Mouse (Mus musculus) limb, embryonic 14.5 days (tissue): Measurements from ENCODE around the gene Ccser1. TPM values are rescaled to one million over a fixed set of nuclear protein-coding genes. Genes with fewer than 3 reads are reported as not detected.

Source experiments
- ATAC-seq: fragments of 200-750 bp; cut with Nextera tagmentation; 2 replicates; pipeline ENCODE4 v1.8.0; 2017; ENCODE audit warnings: low read depth, moderate number of reproducible peaks, moderate TSS enrichment; ENCODE audit not compliant: low FRiP score
- DNase-seq: peaks from one replicate; pipeline ENCODE4 v3.0.0-alpha.2; 2015; ENCODE audit warnings: low spot score
- H3K27ac ChIP-seq: fragments of 300-500 bp; sonication (generic); replicated peaks from 2 replicates; pipeline ENCODE4 v1.5.1; 2014; ENCODE audit warnings: low read depth, mild to moderate bottlenecking, low read length, moderate library complexity, mixed read lengths
- H3K27me3 ChIP-seq: fragments of 300-500 bp; sonication (generic); 2 replicates; pipeline ENCODE4 v1.6.1; 2014; ENCODE audit warnings: low read length, mixed read lengths; ENCODE audit not compliant: control insufficient read depth, insufficient read depth
- H3K36me3 ChIP-seq: fragments of 300-500 bp; sonication (generic); 2 replicates; pipeline ENCODE4 v1.6.1; 2014; ENCODE audit warnings: mild to moderate bottlenecking, low read length, moderate library complexity, mixed read lengths; ENCODE audit not compliant: control insufficient read depth, insufficient read depth
- H3K4me1 ChIP-seq: fragments of 300-500 bp; sonication (generic); 2 replicates; pipeline ENCODE4 v1.6.1; 2014; ENCODE audit warnings: antibody characterized with exemption, low read length, mixed read lengths; ENCODE audit not compliant: control insufficient read depth, insufficient read depth
- H3K4me2 ChIP-seq: fragments of 300-500 bp; sonication (generic); replicated peaks from 2 replicates; pipeline ENCODE4 v1.6.1; 2014; ENCODE audit warnings: low read depth, mild to moderate bottlenecking, low read length, moderate library complexity; ENCODE audit not compliant: severe bottlenecking
- H3K4me3 ChIP-seq: fragments of 300-500 bp; sonication (generic); replicated peaks from 2 replicates; pipeline ENCODE4 v1.5.1; 2014; ENCODE audit warnings: low read length
- H3K9ac ChIP-seq: fragments of 300-500 bp; sonication (generic); 2 replicates; pipeline ENCODE4 v1.6.1; 2014; ENCODE audit warnings: mild to moderate bottlenecking, low read depth, low read length, moderate library complexity; ENCODE audit not compliant: severe bottlenecking
- H3K9me3 ChIP-seq: fragments of 300-500 bp; sonication (generic); 2 replicates; pipeline ENCODE4 v1.6.1; 2016; ENCODE audit warnings: low read length; ENCODE audit not compliant: control insufficient read depth
- POLR2A ChIP-seq: fragments of 200-500 bp; IDR thresholded peaks from 2 replicates; pipeline ENCODE4 v1.8.0; 2012; ENCODE audit warnings: inconsistent platforms, mild to moderate bottlenecking, moderate library complexity, borderline replicate concordance; ENCODE audit not compliant: insufficient read depth, insufficient read length; ENCODE audit errors: extremely low read depth
- WGBS: fragments of 180-500 bp; shearing (Covaris S2); extraction: QIAGEN DNeasy Blood & Tissue Kit; methylation state at CpG from one replicate; pipeline ENCODE4 v1.1.7; 2014; 5-methylcytosine and 5-hydroxymethylcytosine counted together
- polyA plus RNA-seq, 2 experiments: library from polyadenylated mRNA; depleted of rRNA in 1 of 2; stranded (reverse) in 1 of 2; unstranded in 1 of 2; fragments of >200 nt; fragmentation: Nextera tagmentation in 1 of 2; extraction: Ambion mirVana in 1 of 2; gene quantifications; 2 replicates each; pipeline versions ENCODE4 v1.2.1 to v1.2.3; 2012 to 2014

Gene Ccser1
- polyA plus RNA-seq, 2 experiments: 5.9 to 6.6 TPM

GRCm38 (mm10) chr6:61315884-61316601, 135.9 kb downstream of the Ccser1 start:
- Histone ChIP-seq H3K36me3 (no peaks in the 10 kb centered on the region; the same call in 1 of the 2 replicates), H3K9me3 (no peaks in the 10 kb centered on the region), H3K4me2 (no peak overlapping the region), H3K4me3 (no peak overlapping the region), H3K9ac (no peak overlapping the region), H3K27ac (no peak overlapping the region), H3K4me1 (no peaks in the 10 kb centered on the region), H3K27me3 (no peaks in the 10 kb centered on the region)
- no peak for TF ChIP-seq POLR2A
- 23% methylated on average over 6 of the region's 6 CpGs for WGBS
- no peak for ATAC-seq
- DNase-seq: peak; percentile 70

- H3K9ac ChIP-seq: no peak overlapping the region
- H3K27me3 ChIP-seq: no peaks in the 10 kb centered on the region
- no peak for TF ChIP-seq POLR2A
- no peaks in the 10 kb centered on the region for H3K9me3 ChIP-seq
- no peak overlapping the region for H3K4me2 ChIP-seq
- no peak overlapping the region for H3K27ac ChIP-seq
- no peak for DNase-seq
- no peak for ATAC-seq
- no peaks in the 10 kb centered on the region for H3K36me3 ChIP-seq
- 44% methylated on average over 4 of the region's 4 CpGs for WGBS
- no peak overlapping the region for H3K4me3 ChIP-seq
- H3K4me1 ChIP-seq: no peaks in the 10 kb centered on the region
Measured at GRCm38 (mm10) chr6:61320842-61321241, 140.7 kb downstream of the Ccser1 start.

GRCm38 (mm10) chr6:61322328-61322727, 142.2 kb downstream of the Ccser1 start:
- no peak overlapping the region for H3K4me2 ChIP-seq
- H3K27ac ChIP-seq: no peak overlapping the region
- H3K4me1 ChIP-seq: no peaks in the 10 kb centered on the region
- ATAC-seq (no peak), DNase-seq (no peak)
- no peaks in the 10 kb centered on the region for H3K9me3 ChIP-seq
- TF ChIP-seq POLR2A: no peak
- no peaks in the 10 kb centered on the region for H3K36me3 ChIP-seq
- no peak overlapping the region for H3K4me3 ChIP-seq
- no peaks in the 10 kb centered on the region for H3K27me3 ChIP-seq
- 76% methylated on average over 6 of the region's 6 CpGs for WGBS
- no peak overlapping the region for H3K9ac ChIP-seq

GRCm38 (mm10) chr6:61326131-61326530, 146.0 kb downstream of the Ccser1 start:
- Histone ChIP-seq H3K27me3 (no peaks in the 10 kb centered on the region), H3K4me2 (no peak overlapping the region), H3K27ac (no peak overlapping the region), H3K9ac (no peak overlapping the region), H3K4me3 (no peak overlapping the region), H3K4me1 (no peaks in the 10 kb centered on the region), H3K36me3 (no peaks in the 10 kb centered on the region), H3K9me3 (no peaks in the 10 kb centered on the region)
- no peak for TF ChIP-seq POLR2A
- WGBS: 91% methylated on average over 2 of the region's 2 CpGs
- DNase-seq (no peak), ATAC-seq (no peak)

- ATAC-seq (no peak), DNase-seq (no peak)
- Histone ChIP-seq H3K27me3 (no peaks in the 10 kb centered on the region), H3K36me3 (no peaks in the 10 kb centered on the region), H3K4me1 (no peaks in the 10 kb centered on the region), H3K4me2 (no peak overlapping the region), H3K9ac (no peak overlapping the region), H3K9me3 (no peaks in the 10 kb centered on the region), H3K27ac (no peak overlapping the region), H3K4me3 (no peak overlapping the region)
- no peak for TF ChIP-seq POLR2A
Measured at GRCm38 (mm10) chr6:61328981-61329380, 148.9 kb downstream of the Ccser1 start.
